Mouse (Mus musculus): ENCODE measurements around the gene Eif4a3. TPM values are rescaled to one million over a fixed set of nuclear protein-coding genes. Genes with fewer than 3 reads are reported as not detected.
A peak's percentile ranks its signal among the peaks of the same experiment; 100 is the strongest.

Eif4a3 gene
- polyA plus RNA-seq, 2 experiments: 95.8 to 160 TPM

GRCm38 (mm10) chr11:119267768-119268556, 31.9 kb downstream of the Eif4a3 start, which contains the start of gene Gaa:
Gaa (plus strand) TSS chr11:119267887.
- 3% methylated on average over 52 of the region's 52 CpGs for WGBS (ENCODE audit: insufficient replicate concordance)

DNA sequence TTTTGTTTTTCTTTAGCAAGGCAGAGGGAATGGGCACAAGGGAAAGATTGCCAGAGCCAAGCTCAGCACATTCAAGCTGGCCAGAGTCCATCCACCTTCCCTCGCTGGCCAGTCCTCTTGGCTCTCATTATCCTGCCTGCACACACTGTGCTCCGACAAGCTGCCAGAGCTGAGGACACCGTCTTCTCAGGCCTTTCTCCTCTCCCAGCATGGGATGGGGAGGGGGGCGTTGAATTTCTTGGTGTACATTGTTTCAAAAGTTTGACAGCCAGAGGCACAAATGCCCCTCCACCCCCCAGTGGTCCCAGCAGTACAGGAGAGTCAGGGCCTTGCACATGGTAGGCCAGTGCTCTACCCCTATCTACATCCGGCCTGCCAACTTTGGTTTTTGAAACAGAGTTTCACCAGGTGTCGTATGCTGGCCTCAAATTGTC, 32.6 kb downstream of the Eif4a3 start:
- no peak overlapping the region for H3K9ac ChIP-seq (replicated peaks)
- no peak for DNase-seq (ENCODE audit: low read depth in 3 of 3, low spot score in 3 of 3)
- WGBS (ENCODE audit: insufficient replicate concordance): 46% methylated on average over 6 of the region's 6 CpGs
- no peak for TF ChIP-seq CTCF (IDR thresholded peaks at IDR 0.05; ENCODE audit: low read depth)
- no peak for TF ChIP-seq EP300 (IDR thresholded peaks at IDR 0.05; ENCODE audit: low read depth)
- H3K4me1 ChIP-seq (replicated peaks; ENCODE audit: control insufficient read depth in 2 of 2, insufficient read depth in 2 of 2, low read length in 1 of 2): peaks cover 0 to 11% of the 10 kb centered on the region in 2 experiments; a peak in 2 of 4 replicates
- peak; percentile 29; the same call in 1 of the 2 replicates for ATAC-seq (ENCODE audit: insufficient read depth)
- peak overlapping the region; percentile 65 for H3K4me2 ChIP-seq (ENCODE audit: low read depth)
- no peaks in the 10 kb centered on the region for H3K9me3 ChIP-seq (ENCODE audit: control insufficient read depth, low read length)
- no peaks in the 10 kb centered on the region for H3K36me3 ChIP-seq (replicated peaks; ENCODE audit: control insufficient read depth, insufficient read depth, low read depth)
- H3K27ac ChIP-seq: no peak overlapping the region
- H3K27me3 ChIP-seq (ENCODE audit: control insufficient read depth, insufficient read depth, low read length): no peaks in the 10 kb centered on the region
- no peak overlapping the region; a peak in 1 of 4 replicates for H3K4me3 ChIP-seq (ENCODE audit: insufficient read depth in 1 of 2, low read depth in 2 of 2, low read length in 2 of 2)

More at GRCm38 (mm10) chr11:119267768-119268556, 31.9 kb downstream of the Eif4a3 start, which contains the start of gene Gaa:
- Histone ChIP-seq H3K4me3 (ENCODE audit: insufficient read depth in 1 of 2, low read depth in 2 of 2, low read length in 2 of 2) (peak within 1 kb of the TSS; percentile 58 to 64), H3K27ac (no peak within 1 kb of the TSS), H3K27me3 (ENCODE audit: control insufficient read depth, insufficient read depth, low read length) (no peaks in the 10 kb centered on the region), H3K4me1 (replicated peaks; ENCODE audit: control insufficient read depth in 2 of 2, insufficient read depth in 2 of 2, low read length in 1 of 2) (peaks cover 0 to 11% of the 10 kb centered on the region in 2 experiments; a peak in 2 of 4 replicates), H3K9me3 (ENCODE audit: control insufficient read depth, low read length) (no peaks in the 10 kb centered on the region), H3K4me2 (ENCODE audit: low read depth) (peak within 1 kb of the TSS; percentile 65), H3K9ac (replicated peaks) (peak within 1 kb of the TSS; percentile 61), H3K36me3 (replicated peaks; ENCODE audit: control insufficient read depth, insufficient read depth, low read depth) (no peaks in the 10 kb centered on the region)
- TF ChIP-seq EP300 (IDR thresholded peaks at IDR 0.05; ENCODE audit: low read depth) (no peak), CTCF (IDR thresholded peaks at IDR 0.05; ENCODE audit: low read depth) (peak; percentile 100)
- ATAC-seq (ENCODE audit: insufficient read depth): peak; percentile 80
- DNase-seq (ENCODE audit: low read depth in 3 of 3, low spot score in 3 of 3): peak; percentile 87 to 90 (median 87)

DNA sequence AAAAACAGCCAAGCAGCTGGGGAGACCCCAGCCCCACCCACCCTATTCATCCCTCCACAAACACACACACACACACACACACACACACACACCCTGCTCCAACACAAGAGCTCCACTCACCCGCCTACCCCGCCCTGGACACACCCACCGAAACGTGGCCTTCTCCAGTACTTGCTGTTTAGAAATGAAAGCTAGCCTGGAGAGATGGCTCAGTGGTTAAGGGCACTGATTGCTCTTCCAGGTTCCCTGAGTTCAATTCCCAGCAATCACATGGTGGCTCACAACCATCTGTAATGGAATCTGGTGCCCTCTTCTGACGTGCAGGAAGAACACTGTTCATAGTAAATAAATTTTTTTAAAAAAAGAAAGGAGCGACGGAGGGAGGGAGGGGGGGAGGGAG, 34.1 kb downstream of the Eif4a3 start:
- no peak for TF ChIP-seq CTCF (IDR thresholded peaks at IDR 0.05; ENCODE audit: low read depth)
- TF ChIP-seq EP300 (IDR thresholded peaks at IDR 0.05; ENCODE audit: low read depth): no peak

DNA sequence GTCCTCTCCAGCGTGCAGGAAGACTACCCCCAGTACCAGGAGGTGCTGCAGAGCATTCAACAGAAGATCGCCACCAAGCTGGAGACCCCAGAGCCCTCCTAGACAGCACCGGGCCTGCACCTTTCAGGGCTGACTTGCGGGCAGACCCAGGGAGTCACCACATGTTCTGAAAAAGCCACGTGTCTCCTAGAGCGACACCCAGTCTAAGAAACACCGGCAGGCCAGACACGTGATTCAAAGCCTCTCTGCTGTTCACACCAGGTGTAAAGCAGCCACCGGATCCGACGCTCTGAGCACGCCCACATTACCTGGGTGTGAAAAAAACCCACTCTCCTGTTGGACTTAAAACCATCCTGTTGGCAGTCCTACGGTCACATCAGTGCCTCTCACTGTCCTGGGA, 35.5 kb downstream of the Eif4a3 start:
- H3K4me3 ChIP-seq (ENCODE audit: insufficient read depth in 1 of 2, low read depth in 2 of 2, low read length in 2 of 2): no peak overlapping the region
- no peak for DNase-seq (ENCODE audit: low read depth in 3 of 3, low spot score in 3 of 3)
- H3K9me3 ChIP-seq (ENCODE audit: control insufficient read depth, low read length): no peaks in the 10 kb centered on the region
- TF ChIP-seq CTCF (IDR thresholded peaks at IDR 0.05; ENCODE audit: low read depth) (no peak), EP300 (IDR thresholded peaks at IDR 0.05; ENCODE audit: low read depth) (no peak)
- 73% methylated on average over 13 of the region's 13 CpGs for WGBS (ENCODE audit: insufficient replicate concordance)
- no peaks in the 10 kb centered on the region for H3K27me3 ChIP-seq (ENCODE audit: control insufficient read depth, insufficient read depth, low read length)
- H3K36me3 ChIP-seq (replicated peaks; ENCODE audit: control insufficient read depth, insufficient read depth, low read depth): no peaks in the 10 kb centered on the region
- H3K9ac ChIP-seq (replicated peaks): no peak overlapping the region
- no peak overlapping the region for H3K27ac ChIP-seq
- no peak for ATAC-seq (ENCODE audit: insufficient read depth)
- peaks cover 0 to 11% of the 10 kb centered on the region in 2 experiments; a peak in 2 of 4 replicates for H3K4me1 ChIP-seq (replicated peaks; ENCODE audit: control insufficient read depth in 2 of 2, insufficient read depth in 2 of 2, low read length in 1 of 2)
- H3K4me2 ChIP-seq (ENCODE audit: low read depth): no peak overlapping the region

More for the DNA sequence above, 34.1 kb downstream of the Eif4a3 start:
- 49% methylated on average over 7 of the region's 7 CpGs for WGBS (ENCODE audit: insufficient replicate concordance)
- Histone ChIP-seq H3K36me3 (replicated peaks; ENCODE audit: control insufficient read depth, insufficient read depth, low read depth) (no peaks in the 10 kb centered on the region), H3K27me3 (ENCODE audit: control insufficient read depth, insufficient read depth, low read length) (no peaks in the 10 kb centered on the region), H3K4me2 (ENCODE audit: low read depth) (no peak overlapping the region), H3K9me3 (ENCODE audit: control insufficient read depth, low read length) (no peaks in the 10 kb centered on the region), H3K4me1 (replicated peaks; ENCODE audit: control insufficient read depth in 2 of 2, insufficient read depth in 2 of 2, low read length in 1 of 2) (peaks cover 0 to 11% of the 10 kb centered on the region in 2 experiments; a peak in 2 of 4 replicates), H3K9ac (replicated peaks) (no peak overlapping the region), H3K27ac (no peak overlapping the region), H3K4me3 (ENCODE audit: insufficient read depth in 1 of 2, low read depth in 2 of 2, low read length in 2 of 2) (no peak overlapping the region)
- no peak for DNase-seq (ENCODE audit: low read depth in 3 of 3, low spot score in 3 of 3)
- ATAC-seq (ENCODE audit: insufficient read depth): no peak

DNA sequence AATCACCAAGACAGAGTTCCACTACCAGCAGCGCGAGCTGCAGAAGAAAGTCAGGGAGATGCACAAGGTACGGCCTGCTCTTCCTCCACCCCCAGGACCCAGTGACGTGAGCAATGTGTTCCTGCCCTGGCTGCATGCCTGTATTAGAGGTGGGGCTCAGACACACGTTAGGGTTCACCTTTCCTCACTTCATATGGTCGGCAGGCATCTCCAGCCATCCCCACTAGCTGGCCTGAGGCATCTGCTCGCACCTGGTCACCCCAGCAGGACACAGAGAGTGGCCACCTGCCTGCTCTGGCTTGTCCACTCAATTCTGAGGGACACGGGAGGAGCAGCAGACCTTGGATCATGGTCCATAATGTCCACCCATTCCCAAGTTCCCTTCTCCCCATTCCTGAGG, 39.9 kb downstream of the Eif4a3 start:
- ATAC-seq (ENCODE audit: insufficient read depth): no peak
- no peak overlapping the region for H3K27ac ChIP-seq
- H3K4me2 ChIP-seq (ENCODE audit: low read depth): no peak overlapping the region
- no peak overlapping the region for H3K4me3 ChIP-seq (ENCODE audit: insufficient read depth in 1 of 2, low read depth in 2 of 2, low read length in 2 of 2)
- H3K27me3 ChIP-seq (ENCODE audit: control insufficient read depth, insufficient read depth, low read length): no peaks in the 10 kb centered on the region
- no peaks in the 10 kb centered on the region for H3K36me3 ChIP-seq (replicated peaks; ENCODE audit: control insufficient read depth, insufficient read depth, low read depth)
- no peak overlapping the region for H3K9ac ChIP-seq (replicated peaks)
- WGBS (ENCODE audit: insufficient replicate concordance): 68% methylated on average over 8 of the region's 8 CpGs
- no peak for TF ChIP-seq CTCF (IDR thresholded peaks at IDR 0.05; ENCODE audit: low read depth)
- TF ChIP-seq EP300 (IDR thresholded peaks at IDR 0.05; ENCODE audit: low read depth): no peak
- 0 out of 4 replicates have a peak, but pooled peaks cover 0 to 2% of the 10 kb centered on the region in 2 experiments for H3K4me1 ChIP-seq (replicated peaks; ENCODE audit: control insufficient read depth in 2 of 2, insufficient read depth in 2 of 2, low read length in 1 of 2)
- no peak for DNase-seq (ENCODE audit: low read depth in 3 of 3, low spot score in 3 of 3)
- H3K9me3 ChIP-seq (ENCODE audit: control insufficient read depth, low read length): no peaks in the 10 kb centered on the region
